Mouse (Mus musculus): ENCODE results near the gene Iffo1.

The Iffo1 gene

DNA sequence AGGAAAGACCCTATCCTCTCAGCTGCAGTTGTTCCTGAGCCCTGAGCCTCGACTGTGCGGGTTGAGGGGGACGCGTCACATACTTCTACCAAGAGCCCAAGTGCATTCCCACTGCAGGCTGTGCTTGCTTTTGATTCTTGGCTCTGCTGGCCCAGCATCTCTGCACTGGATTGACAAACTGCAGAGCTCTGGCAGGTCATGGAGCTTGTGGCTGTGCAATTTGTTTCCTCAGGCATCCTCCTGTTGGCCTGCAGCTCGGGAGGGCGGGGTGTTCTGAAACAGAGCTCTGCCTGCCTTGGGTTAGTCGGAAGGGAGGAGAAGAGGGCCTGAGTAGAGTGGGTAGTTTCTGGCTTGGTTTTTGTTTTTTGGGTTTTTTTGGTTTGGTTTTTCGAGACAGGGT, 2.6 kb upstream of the Iffo1 start:
- no peak for DNase-seq (ENCODE audit: low spot score)

DNA sequence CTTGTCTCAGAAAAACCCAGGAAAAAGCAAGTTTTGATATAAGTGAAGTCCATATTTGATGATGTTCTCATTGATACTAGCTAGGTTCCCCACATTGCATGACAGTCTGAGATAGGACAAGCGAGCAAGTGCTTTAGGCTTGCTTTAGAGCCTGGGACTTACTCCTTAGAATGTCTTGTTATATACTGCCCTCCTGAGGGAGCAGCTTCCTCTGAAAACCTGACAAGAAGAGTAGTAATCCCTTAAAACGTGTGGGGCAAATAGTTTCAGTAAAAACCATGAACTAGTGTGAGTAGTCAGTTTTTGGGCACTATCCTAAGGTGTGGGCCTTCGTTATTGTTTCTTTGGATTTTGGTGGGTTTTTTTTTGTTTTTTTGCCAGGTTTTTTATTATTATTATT, 1.9 kb upstream of the Iffo1 start:
- DNase-seq (ENCODE audit: low spot score) = no peak

DNA sequence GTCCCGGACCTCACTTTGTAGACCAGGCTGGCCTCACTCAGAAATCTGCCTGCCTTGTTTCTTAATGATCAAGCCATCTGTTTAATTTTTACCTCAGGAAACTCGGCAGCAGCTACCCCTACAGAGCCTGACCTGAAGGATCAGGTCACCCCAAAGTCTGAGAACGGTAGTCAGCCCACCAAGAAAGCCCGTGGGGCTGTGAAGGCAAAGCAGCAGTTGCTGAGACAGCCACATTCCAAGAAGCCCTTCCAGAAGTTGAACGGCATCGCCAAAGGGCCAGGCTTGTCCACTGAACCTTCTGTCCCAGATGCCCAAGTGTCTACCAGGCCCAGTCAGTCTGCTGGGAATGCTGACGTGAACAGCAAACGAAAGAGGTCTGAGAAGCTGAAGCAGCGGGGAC, 1.1 kb upstream of the Iffo1 start:
- DNase-seq (ENCODE audit: low spot score) = no peak

DNA sequence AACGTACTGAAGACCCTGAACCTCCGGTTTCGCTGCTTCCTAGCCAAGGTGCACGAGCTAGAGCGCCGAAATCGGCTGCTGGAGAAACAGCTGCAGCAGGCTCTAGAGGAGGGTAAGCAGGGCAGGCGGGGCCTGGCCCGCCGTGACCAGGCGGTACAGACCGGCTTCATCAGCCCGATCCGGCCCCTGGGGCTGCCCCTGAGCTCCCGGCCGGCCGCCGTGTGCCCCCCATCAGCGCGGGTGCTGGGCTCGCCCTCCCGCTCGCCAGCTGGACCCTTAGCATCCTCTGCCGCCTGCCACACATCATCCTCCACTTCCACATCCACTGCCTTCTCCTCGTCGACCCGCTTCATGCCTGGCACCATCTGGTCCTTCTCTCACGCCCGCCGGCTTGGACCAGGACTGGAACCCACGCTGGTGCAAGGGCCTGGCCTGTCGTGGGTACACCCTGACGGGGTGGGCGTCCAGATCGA, 474 bp downstream of the Iffo1 start:
- DNase-seq (ENCODE audit: low spot score) = peak; percentile 61

DNA sequence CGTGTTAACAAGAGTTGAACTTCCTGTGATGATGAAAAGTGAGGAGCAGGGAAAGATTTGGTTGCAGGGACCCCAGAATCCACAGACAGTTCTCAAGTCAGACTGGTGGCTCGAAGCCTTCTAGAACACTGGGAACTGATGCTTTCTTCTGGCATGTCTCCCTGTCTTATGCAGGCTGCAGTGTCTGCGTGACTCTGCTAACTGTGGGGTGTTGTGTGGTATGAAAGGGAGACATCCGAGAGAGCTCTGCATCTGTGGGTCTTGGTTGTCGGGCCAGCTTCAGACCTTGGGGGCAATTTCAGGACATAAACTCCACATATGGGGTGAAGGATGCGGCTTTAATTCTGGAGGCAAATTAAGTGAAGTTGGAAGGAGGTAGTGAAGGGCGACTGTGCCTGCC, 1.1 kb downstream of the Iffo1 start:
- DNase-seq (ENCODE audit: low spot score) = no peak

DNA sequence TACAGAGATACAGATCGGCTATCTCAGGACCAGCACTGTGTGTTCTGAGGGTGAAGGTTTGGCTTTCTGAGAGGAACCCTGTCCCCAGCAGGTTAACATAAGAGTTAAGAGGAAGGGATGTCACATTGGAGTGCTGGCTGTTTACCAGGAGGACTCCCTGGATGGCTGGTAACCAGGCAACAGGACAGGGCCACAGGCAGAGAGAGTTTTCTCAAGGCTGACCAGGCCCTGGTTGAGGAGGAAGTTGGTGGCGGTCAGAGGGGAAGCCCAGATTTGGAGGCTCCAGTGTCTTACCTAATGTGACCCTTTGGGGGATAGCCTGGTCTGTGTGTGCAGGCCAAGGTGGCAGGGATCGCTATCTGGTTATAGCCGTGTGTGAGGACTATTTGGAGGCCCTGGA, 1.8 kb downstream of the Iffo1 start:
- peak; percentile 66 for DNase-seq (ENCODE audit: low spot score)

DNA sequence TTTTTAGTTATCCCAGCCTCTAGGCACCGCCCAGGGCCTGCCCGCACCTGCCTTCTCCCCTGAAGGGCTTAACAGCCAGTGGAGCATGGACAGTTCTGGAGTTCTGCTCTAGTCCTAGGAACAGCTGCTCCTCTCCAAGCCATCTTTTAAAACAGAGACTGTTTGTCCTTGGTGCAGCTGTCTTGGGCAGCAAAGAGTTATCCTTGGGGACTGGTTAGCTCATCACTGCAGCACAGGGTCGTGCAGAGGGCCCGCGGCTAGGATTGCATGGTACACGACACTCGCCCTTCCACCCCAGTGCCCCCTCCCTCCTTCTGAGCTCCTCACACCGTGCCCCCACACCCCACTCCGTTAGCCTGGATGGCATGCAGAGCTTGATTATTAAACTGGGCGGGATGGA, 2.3 kb downstream of the Iffo1 start:
- DNase-seq (ENCODE audit: low spot score) = peak; percentile 55

DNA sequence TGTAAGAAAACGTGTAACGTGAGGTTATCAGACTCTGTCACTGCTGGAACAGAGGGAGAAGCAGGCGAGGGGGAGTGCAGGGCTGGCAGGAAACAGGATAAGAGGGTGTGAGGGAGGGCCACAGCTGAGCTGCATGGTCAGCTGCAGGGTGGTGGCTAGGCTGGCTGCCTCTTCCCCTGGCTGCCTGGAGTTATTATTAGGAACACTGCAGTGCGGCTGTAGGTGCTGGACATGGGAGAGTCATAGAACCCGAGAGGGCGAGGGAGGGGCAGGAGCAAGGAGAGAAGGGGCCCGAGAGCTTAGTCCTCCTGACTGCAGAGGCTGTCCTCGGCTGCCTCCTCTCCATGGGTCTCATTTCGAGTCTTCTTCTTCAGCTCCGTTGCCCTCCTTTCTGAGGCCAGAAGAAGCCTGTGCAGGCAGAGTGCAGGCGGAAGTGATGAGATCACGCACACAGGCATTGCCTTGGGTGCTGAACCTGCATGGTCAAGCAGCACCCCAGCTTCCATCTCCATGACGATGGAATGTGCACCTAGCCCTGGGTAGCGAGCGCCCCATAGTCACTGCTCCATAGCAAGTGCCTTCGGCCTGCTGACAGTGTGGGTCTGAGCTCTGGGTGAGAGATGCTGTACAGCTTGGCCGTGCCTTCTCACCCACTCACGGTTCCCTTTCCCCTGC, 3.3 kb downstream of the Iffo1 start:
- peak; percentile 69 for DNase-seq (ENCODE audit: low spot score)

DNA sequence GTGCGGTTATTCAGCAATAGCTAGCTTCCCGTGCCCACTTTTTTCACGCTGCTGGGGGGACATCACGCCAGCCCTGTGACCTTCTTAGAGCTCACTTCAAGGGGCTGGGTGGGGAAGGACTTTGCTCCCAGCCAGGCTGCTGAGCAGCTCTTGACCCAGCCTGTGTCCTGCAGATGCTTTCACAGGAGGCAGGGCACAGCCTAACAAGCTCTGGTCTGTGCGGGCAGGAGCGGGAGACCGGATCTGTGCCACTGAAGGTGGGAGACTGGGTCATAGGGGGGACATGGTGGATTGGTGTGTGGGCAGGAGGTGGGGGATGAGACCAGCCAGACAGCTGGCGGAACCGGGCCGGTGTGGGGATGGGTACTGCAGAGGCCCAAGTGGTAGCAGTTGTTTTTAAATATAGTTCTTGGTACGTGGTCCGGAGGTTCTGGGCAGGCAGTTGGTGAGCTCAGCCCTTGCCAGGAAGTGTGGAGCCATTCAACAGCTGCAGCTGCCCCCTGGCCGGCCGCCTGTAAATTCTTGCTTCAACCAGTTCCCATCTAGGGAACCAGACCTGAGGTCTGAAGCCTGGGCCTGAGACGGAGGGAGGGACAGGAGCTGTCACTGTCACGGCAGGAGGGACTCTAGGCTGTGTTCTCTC, 4.0 kb downstream of the Iffo1 start:
- peak; percentile 65 for DNase-seq (ENCODE audit: low spot score)

DNA sequence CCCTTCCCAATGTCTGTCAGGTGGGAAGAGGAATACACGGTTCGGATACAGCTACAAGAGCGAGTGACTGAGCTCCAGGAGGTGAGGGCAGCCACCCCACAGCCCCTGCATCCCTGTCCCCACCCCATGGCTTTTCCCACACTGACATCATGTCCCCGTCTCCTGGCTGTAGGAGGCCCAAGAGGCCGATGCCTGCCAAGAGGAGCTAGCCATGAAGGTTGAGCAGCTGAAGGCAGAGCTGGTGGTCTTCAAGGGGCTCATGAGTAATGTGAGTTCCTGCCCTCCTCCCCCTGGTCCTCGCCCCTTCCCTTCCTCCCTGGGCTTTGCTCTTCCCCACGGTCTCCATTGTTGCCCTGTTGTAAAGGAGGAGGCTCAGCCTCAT, 4.5 kb downstream of the Iffo1 start:
- DNase-seq (ENCODE audit: low spot score) = no peak

DNA sequence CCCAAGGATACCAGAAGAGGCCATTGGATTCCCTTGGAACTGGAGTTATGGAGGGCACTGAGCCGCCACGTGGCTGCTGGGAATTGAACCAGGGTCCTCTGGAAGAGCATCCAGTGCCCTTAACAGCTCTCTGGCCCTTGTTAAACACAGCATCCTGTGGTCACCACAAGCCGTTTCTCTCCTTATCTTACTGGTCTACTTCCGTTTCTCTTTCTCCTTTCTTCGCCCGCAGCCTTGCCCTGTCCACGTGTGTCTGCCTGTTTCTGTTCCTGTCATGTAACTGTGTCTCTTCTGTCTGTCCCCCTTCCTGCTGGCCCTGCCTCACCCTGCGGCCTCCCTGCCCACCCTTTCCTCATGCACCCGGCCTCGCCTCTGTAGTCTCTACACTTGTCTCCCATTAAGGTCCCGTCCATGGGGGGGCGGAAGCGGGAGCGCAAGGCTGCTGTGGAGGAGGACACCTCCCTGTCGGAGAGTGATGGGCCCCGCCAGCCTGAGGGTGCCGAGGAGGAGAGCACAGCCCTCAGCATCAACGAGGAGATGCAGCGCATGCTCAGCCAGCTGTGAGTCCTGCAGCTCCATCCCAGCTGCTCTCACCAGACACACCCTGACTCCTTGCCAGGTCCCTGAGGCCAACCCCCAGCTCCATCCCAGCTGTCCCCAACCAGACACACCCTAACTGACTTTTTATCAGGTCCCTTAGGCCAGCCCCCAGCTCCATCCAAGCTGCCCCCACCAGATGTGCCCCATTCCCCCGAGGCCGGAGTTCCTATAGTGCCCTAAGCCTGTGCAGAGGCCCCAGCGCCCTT, 7.4 kb downstream of the Iffo1 start:
- peak; percentile 74 for DNase-seq (ENCODE audit: low spot score)

DNA sequence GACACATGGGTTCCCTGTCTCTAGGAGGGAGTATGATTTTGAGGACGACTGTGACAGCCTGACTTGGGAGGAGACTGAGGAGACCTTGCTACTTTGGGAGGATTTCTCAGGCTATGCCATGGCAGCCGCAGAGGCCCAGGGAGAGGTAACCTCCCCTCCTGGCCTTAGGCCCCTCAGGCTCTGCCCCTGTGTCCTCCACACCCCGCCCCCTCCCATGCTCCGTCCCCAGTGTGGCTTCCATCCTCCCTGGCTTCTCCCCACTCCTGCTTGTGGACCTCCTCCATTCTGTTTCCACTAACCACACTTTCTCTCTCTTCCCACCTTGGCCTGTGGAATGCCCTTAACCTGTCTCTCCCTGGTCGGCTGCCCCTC, 8.0 kb downstream of the Iffo1 start:
- DNase-seq (ENCODE audit: low spot score) = peak; percentile 53

DNA sequence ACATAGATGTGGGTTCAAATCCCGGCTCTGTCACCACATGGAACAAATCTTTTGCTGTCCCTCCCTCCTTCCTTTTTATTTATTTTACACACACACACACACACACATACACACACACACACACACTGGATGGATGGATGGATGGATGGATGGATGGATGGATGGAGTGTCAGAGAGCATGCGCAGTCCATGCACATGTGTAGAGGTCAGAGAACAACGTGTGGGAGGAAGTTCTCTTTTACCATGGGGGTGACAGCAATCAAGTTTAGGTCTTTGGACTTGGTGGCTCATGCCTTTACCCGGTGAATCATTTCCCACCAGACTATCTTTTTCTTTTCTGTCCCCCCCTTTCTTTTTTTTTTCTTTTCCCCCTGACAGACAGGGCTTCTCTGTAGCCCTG, 8.6 kb downstream of the Iffo1 start:
- DNase-seq (ENCODE audit: low spot score) = no peak

DNA sequence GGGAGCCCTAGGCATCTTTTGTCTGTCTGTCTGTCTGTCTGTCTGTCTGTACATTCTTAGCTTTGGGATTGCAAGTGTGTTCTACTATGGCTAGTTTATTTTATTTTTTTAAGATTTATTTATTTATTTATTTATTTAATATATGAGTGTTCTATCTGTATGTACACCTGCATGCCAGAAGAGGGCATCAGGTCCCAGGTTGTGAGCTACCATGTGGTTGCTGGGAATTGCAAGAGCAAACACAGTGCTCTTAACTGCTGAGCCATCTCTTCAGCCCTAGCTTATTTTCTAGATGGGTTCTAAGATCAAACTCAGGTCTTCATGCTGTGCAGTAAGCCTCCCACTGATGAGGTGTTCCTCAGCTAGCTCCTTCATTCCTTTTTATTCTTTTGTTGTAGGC, 9.5 kb downstream of the Iffo1 start:
- no peak for DNase-seq (ENCODE audit: low spot score)

DNA sequence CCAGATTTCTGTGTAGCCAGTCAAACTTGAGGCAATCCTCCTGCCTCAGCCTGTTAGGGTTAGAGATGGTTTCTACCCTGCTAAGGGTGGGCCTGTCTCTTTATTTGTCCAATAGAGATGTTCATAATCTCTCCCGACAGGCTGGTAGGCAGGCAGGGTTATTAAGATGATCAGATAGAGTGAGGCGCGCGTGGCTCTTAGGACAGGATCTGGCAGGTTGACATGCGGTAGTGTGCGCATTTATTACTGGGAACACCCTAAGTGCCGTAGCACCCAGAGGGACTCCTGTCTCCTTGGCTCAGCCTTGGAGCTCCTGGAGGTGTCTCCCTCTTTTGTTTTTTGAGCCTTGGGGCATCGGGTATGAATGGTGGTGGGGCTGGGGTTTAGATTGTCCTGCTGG, 10.2 kb downstream of the Iffo1 start:
- DNase-seq (ENCODE audit: low spot score) = no peak

DNA sequence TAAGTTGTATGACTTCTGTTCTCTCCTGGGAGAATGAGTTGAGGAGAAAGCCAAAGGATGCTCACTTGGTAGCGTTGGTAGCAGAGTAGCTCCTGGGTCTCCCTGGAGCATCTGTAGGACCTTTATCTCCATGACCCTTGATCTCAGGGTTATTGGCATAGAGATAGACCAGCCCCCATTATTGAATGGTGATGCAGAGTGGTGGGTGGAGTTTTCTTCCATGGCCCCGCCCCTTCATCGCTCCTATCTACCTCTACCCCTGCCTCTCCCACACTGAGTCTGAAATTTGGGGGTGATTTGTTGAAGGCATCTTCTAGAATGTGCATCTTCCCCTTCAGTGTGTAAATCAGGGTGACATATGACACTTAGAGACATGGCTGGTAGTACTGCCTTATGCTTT, 11.4 kb downstream of the Iffo1 start:
- DNase-seq (ENCODE audit: low spot score) = no peak

DNA sequence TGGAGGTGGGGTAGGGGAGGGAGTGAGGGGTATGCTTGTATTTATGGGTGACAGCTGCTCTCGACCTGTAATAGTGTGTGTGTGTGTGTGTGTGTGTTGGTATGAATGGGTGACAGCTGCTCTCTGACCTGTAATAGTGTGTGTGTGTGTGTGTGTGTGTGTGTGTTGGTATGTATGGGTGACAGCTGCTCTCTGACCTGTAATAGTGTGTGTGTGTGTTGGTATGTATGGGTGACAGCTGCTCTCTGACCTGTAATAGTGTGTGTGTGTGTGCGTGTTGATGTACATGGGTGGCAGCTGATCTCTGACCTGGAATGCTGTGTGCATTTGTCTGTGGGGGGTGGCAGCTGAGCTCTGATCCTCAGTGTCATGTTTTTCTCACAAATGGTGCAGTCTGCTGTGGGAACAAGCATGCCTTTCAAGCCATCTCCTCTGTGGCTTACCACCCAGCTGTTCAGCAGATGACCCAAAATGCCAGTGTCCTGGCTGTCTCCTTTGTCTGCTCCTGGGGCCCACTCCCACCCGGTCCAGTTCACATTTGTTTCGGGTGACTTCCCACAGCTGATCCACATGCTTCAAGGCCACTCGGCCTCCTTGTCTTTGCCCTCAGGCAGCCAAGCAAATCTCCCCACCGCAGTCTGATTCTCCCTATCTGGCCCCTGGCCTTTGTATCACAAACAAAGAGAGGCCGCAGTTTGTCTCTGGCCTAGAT, 12.0 kb downstream of the Iffo1 start:
- peak; percentile 52 for DNase-seq (ENCODE audit: low spot score)

DNA sequence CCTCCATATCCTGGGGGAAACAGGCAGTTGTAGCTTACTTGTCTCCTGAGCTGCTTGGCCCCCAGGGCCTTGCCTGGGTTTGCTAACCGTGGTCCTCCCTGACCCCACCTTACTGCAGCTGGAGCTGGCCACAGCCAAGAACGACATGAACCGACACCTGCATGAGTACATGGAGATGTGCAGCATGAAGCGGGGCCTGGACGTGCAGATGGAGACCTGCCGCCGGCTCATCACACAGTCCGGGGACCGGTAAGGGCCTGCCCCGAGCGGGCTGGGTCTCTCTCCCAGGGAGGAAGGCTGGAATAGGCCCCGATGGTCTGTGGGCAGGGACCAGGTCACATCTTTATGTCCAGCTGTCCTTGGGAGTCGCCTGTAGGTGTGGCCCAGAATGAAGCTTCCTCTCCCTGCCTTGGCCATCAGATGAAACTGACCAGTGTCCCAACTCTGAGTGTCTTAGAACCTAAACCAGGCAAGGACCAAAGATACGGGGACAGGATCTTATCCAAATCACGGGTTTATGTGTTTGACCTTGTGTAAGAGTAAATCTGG, 14.0 kb downstream of the Iffo1 start:
- DNase-seq (ENCODE audit: low spot score) = peak; percentile 51

DNA sequence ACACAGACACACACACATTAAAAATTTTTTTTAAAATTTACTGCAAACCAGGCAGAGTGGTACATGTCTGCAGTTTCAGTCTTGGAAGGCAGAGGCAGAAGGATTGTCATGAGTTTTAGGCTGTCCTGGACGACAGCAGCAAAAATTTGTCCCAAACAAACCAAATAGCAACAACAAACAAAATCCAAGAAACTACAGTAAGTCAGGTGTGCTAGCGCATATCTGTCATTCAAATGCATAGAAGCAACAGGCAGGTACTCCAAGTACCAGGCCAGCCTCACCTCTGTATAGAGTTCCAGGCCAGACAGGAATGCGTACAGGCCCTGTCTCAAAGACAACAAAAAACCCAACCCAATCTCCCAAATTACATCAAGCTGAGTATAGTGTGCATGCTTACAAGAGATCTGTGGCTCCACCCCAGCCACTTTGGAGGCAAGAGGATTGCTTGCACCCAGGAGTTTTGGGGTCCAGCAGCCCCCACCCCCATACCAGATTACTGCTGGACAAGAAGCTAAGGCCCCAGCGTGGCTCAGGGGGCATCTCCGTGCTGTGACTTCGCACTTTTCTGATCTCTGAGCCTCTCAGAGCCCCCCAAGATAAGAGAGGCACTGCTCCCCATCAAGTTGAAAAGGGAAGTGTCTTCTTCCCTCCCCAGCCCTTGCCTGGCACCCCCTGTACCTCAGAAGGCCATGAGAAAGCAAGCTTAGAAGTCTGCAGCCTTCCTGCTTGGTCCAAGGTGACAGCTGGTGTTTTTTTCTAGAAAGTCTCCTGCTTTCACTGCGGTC, 14.9 kb downstream of the Iffo1 start:
- no peak for DNase-seq (ENCODE audit: low spot score)

DNA sequence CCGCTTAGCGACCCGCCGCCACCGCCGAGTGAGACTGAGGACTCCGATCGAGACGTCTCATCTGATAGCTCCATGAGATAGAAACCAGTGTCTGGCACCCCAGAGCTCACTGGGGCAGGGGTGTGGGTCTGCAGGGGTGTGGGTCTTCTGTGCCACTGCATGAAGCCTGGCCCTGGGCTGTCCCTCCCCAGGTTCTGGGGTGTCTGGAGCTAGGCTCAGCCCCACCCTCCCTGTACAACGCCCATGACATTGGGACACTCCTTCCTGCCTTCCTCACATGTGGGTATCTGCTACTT, 15.5 kb downstream of the Iffo1 start:
- DNase-seq (ENCODE audit: low spot score) = peak; percentile 54

DNA sequence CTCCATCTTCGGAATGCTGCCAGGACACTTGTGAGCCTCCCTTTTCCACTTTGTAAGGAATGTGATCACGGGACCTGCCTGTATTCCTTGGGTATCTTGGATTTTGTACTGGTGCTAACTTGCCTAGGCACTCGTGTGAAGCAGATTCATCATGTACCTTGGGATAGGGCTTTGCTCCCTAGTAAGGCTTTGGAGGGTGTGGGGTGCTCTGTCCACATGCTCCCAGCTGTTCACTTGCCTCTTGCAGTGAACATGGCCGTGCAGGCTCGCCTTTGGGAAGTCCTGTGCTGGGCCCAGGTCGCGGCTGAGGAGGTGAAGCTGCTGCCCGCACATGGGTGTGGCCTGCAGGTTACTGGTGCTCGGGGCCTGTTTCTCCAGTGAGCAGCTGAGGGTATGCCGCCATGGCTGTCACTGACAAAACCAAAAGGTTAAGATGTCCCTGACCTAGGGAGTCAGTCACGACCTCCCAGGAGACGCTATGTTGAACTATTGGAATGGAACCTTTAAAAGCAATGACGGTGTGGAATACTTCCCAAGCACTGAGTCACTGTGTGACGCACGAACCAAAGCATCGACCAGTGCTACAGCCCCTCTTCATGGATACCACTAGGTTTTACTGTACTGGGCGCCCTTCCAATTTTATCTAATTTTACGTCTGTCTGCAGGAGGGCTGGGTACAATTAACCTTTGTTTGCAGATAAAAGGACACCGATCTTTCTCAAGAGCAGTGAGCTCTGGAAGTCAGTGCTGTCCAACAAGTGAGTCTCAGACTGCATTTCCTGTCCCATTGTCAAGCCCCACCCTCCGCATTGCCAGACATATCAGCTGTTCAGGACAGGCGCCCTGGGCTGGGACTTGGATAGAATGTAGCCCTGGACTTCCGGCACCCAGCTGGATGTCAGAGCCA, 16.1 kb downstream of the Iffo1 start:
- DNase-seq (ENCODE audit: low spot score) = peak; percentile 76
